Mouse (Mus musculus) neural tube, embryonic 10.5 days (tissue): Measurements from ENCODE around the gene Rhod.

ENCODE experiments used
- DNase-seq: peaks from one replicate; pipeline ENCODE4 v3.0.0-alpha.2; 2017; ENCODE audit warnings: low spot score; ENCODE audit errors: extremely low spot score

Gene Rhod

GRCm38 (mm10) chr19:4451098-4451497 lies 11.9 kb upstream of the Rhod start:
- DNase-seq, result no peak

- no peak for DNase-seq
These were observed 11.4 kb upstream of the Rhod start for GRCm38 (mm10) chr19:4450666-4451065.

- no peak for DNase-seq
These were observed 10.0 kb upstream of the Rhod start for GRCm38 (mm10) chr19:4449230-4449629.

GRCm38 (mm10) chr19:4447445-4447844 lies 8.2 kb upstream of the Rhod start:
- DNase-seq, result no peak

GRCm38 (mm10) chr19:4446661-4447420 lies 7.6 kb upstream of the Rhod start:
- no peak for DNase-seq

- DNase-seq, result peak; percentile 78
These were observed 3.2 kb upstream of the Rhod start for GRCm38 (mm10) chr19:4442408-4442807.

- DNase-seq, result peak; percentile 33
These were observed 2.5 kb upstream of the Rhod start for GRCm38 (mm10) chr19:4441621-4442161.

GRCm38 (mm10) chr19:4441090-4441591 lies 1.9 kb upstream of the Rhod start:
- peak; percentile 66 for DNase-seq

GRCm38 (mm10) chr19:4440222-4440621 lies 990 bp upstream of the Rhod start:
- DNase-seq, result no peak

GRCm38 (mm10) chr19:4438791-4439160 lies 456 bp downstream of the Rhod start:
- no peak for DNase-seq

- no peak for DNase-seq
These were observed 1.3 kb downstream of the Rhod start for GRCm38 (mm10) chr19:4437886-4438285.

GRCm38 (mm10) chr19:4436254-4436653 lies 3.0 kb downstream of the Rhod start:
- no peak for DNase-seq

GRCm38 (mm10) chr19:4434999-4435398 lies 4.2 kb downstream of the Rhod start:
- no peak for DNase-seq

- DNase-seq, result no peak
These were observed 5.5 kb downstream of the Rhod start for GRCm38 (mm10) chr19:4433756-4434155.

GRCm38 (mm10) chr19:4430091-4430620 lies 9.1 kb downstream of the Rhod start:
- DNase-seq, result no peak

- peak; percentile 23 for DNase-seq
These were observed 13.4 kb downstream of the Rhod start for GRCm38 (mm10) chr19:4425610-4426366.

- no peak for DNase-seq
These were observed 16.2 kb downstream of the Rhod start for GRCm38 (mm10) chr19:4423021-4423420.

GRCm38 (mm10) chr19:4422581-4422980 lies 16.7 kb downstream of the Rhod start:
- DNase-seq, result no peak

- DNase-seq, result no peak
These were observed 18.9 kb downstream of the Rhod start for GRCm38 (mm10) chr19:4420153-4420910.

GRCm38 (mm10) chr19:4419711-4420110 lies 19.5 kb downstream of the Rhod start:
- no peak for DNase-seq

GRCm38 (mm10) chr19:4417713-4418112 lies 21.5 kb downstream of the Rhod start:
- no peak for DNase-seq
